ENCODE assay signal across 12 mouse cellular contexts in genomic region chr1:151492419-151492818, GRCm38 (mm10). TPM values are rescaled to one million over a fixed set of nuclear protein-coding genes. Genes with fewer than 3 reads are reported as not detected.
A peak's percentile ranks its signal among the peaks of the same experiment; 100 is the strongest.
DNase-seq lines count a peak whose midpoint lies in the region; ATAC-seq and TF ChIP-seq lines count a peak whose summit lies in the region.
"Had no signal": no experiment of that assay in that cellular context is flagged by ENCODE, and none has a peak within 500 bp of the region (broad histone marks: within the 10 kb centered on the region; RNA-seq: fewer than 3 reads in every experiment).

No protein-coding gene starts in this region.

- H3K27me3 ChIP-seq in heart, postnatal 0 days (ENCODE audit: control insufficient read depth, insufficient read depth, low read length): no peaks in the 10 kb centered on the region
- H3K27me3 ChIP-seq in liver, postnatal 0 days (ENCODE audit: insufficient read depth, low read length): no peaks in the 10 kb centered on the region
- H3K27me3 ChIP-seq: limb, embryonic 13.5 days had no signal

- 20% methylated on average over 1 of the region's 1 CpGs for WGBS in heart, postnatal 0 days
- 27% methylated on average over 1 of the region's 1 CpGs for WGBS in liver, postnatal 0 days (ENCODE audit: insufficient replicate concordance)

- no peak for TF ChIP-seq EP300 in heart, postnatal 0 days (IDR thresholded peaks at IDR 0.05; ENCODE audit: low read depth)
- TF ChIP-seq EP300 in liver, postnatal 0 days (IDR thresholded peaks at IDR 0.05; ENCODE audit: low read depth): no peak

- no peak overlapping the region for H3K9ac ChIP-seq in heart, postnatal 0 days (replicated peaks; ENCODE audit: low read depth, low read length)
- no peak overlapping the region for H3K9ac ChIP-seq in liver, postnatal 0 days (replicated peaks)
- H3K9ac ChIP-seq: limb, embryonic 13.5 days had no signal

- no peak for ATAC-seq in heart, postnatal 0 days (ENCODE audit: insufficient read depth, low read depth)
- no peak for ATAC-seq in liver, postnatal 0 days
- ATAC-seq: inflammation-experienced regulatory T-cells, adult 6 months had no signal

- H3K36me3 ChIP-seq in heart, postnatal 0 days (replicated peaks; ENCODE audit: control insufficient read depth, insufficient read depth, low read length): no peaks in the 10 kb centered on the region; the same call in 1 of the 2 replicates
- no peaks in the 10 kb centered on the region for H3K36me3 ChIP-seq in liver, postnatal 0 days (replicated peaks; ENCODE audit: insufficient read depth, low read length)
- H3K36me3 ChIP-seq: limb, embryonic 13.5 days had no signal

- no peak overlapping the region for H3K27ac ChIP-seq in heart, postnatal 0 days (ENCODE audit: low read depth)
- H3K27ac ChIP-seq in liver, postnatal 0 days (ENCODE audit: low read depth): no peak overlapping the region
- H3K27ac ChIP-seq: embryonic facial prominence, embryonic 10.5 days; limb, embryonic 13.5 days had no signal

- H3K4me3 ChIP-seq in heart, postnatal 0 days (ENCODE audit: low read depth, low read length): no peak overlapping the region
- no peak overlapping the region for H3K4me3 ChIP-seq in liver, postnatal 0 days (ENCODE audit: low read depth, low read length)
- H3K4me3 ChIP-seq: embryonic facial prominence, embryonic 10.5 days; limb, embryonic 13.5 days had no signal

- DNase-seq in heart, postnatal 0 days (ENCODE audit: low spot score): no peak
- DNase-seq in heart, postnatal 36 days: no peak
- DNase-seq in liver, postnatal 0 days: no peak
- DNase-seq in liver: no peak
- DNase-seq in 416B (ENCODE audit: low read depth): peak; percentile 50
- DNase-seq in NIH3T3 (ENCODE audit: low read depth): peak; percentile 38
- DNase-seq in thymus, postnatal 36 days: no peak
- DNase-seq: cerebellum, postnatal 25 days; heart, postnatal 14 days had no signal

- H3K9me3 ChIP-seq in heart, postnatal 0 days (replicated peaks; ENCODE audit: control insufficient read depth, low read length): no peaks in the 10 kb centered on the region
- H3K9me3 ChIP-seq in liver, postnatal 0 days (ENCODE audit: low read length): no peaks in the 10 kb centered on the region
- H3K9me3 ChIP-seq: embryonic facial prominence, embryonic 10.5 days; limb, embryonic 13.5 days had no signal

- H3K4me2 ChIP-seq in heart, postnatal 0 days (ENCODE audit: low read depth, low read length): no peak overlapping the region
- H3K4me2 ChIP-seq in liver, postnatal 0 days (ENCODE audit: low read depth, low read length): no peak overlapping the region
- H3K4me2 ChIP-seq: limb, embryonic 13.5 days had no signal

- peak; percentile 32; the same call in 1 of the 2 replicates for TF ChIP-seq CTCF in heart, postnatal 0 days (IDR thresholded peaks at IDR 0.05; ENCODE audit: low read depth)
- TF ChIP-seq CTCF in liver, postnatal 0 days (IDR thresholded peaks at IDR 0.05; ENCODE audit: low read depth): peak; percentile 45

- intact Hi-C loops in heart, postnatal 36 days (cut with DNase I): loop anchor here (5.0 kb wide), 1 partner anchor 215 kb away; no protein-coding TSS in a partner anchor

- peaks cover 31% of the 10 kb centered on the region for H3K4me1 ChIP-seq in heart, postnatal 0 days (ENCODE audit: control insufficient read depth, insufficient read depth)
- peaks cover 37% of the 10 kb centered on the region for H3K4me1 ChIP-seq in liver, postnatal 0 days (ENCODE audit: insufficient read depth)

RNA-seq across cellular contexts. Expression of gene Rnf2, which starts 8.3 kb away (rescaled TPM):
- 50.6 and 127 TPM in 2 replicates for total RNA-seq in heart, postnatal 0 days (2014; rRNA removed; ENCODE audit: low replicate concordance)
- polyA plus RNA-seq in heart, postnatal 0 days (2015; fragmentation: Nextera tagmentation; extraction: Ambion mirVana): 35.9 and 36.4 TPM in 2 replicates
- 10 to 100 TPM; 16.7 to 18.6 TPM for total RNA-seq in heart, postnatal 36 days (2021)
- polyA plus RNA-seq in liver, postnatal 0 days (2015; fragmentation: Nextera tagmentation; extraction: Ambion mirVana): 18.8 and 19.4 TPM in 2 replicates

Comparison
In these comparisons a context has a peak if more than half of its experiments do, and no peak if none do; other contexts are left out.
1. DNase-seq: peak in 416B (single experiment) and NIH3T3 (single experiment); none in heart, postnatal 0 days (single experiment), heart, postnatal 36 days (0 of 2), liver, postnatal 0 days (single experiment), liver (single experiment) and thymus, postnatal 36 days (0 of 2).